Mouse (Mus musculus): ENCODE data around the gene Idh3g.

DNA sequence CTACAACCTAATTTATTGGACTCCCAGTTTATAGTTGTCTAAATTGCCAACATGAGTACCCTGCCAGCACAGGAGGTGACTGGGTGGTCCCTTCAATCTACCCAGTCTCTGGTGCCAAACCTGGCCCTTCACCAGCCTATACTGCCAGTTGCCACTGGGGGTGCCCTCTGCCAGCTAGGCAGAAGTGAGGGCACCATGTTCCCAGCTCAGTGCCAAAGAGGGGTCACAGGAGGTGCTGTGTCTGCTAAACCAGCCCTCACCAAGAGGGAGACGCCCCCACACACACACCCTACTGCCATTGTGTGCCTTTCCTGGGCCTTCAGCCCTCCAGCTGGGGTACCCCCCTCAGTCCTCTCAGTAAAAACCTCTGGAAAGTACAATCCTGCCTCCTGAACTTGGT, 48.5 kb downstream of the Idh3g start:
- TF ChIP-seq CTCF (IDR thresholded peaks at IDR 0.05; ENCODE audit: borderline replicate concordance, control insufficient read depth, extremely low read depth, insufficient read depth, low read length, poor library complexity) (no peak), POLR2A (IDR thresholded peaks at IDR 0.05; ENCODE audit: control insufficient read depth, extremely low read depth, insufficient read depth, low read length, poor library complexity) (no peak)
